23 mouse cellular contexts compared by ENCODE assay signal in the genomic region with DNA sequence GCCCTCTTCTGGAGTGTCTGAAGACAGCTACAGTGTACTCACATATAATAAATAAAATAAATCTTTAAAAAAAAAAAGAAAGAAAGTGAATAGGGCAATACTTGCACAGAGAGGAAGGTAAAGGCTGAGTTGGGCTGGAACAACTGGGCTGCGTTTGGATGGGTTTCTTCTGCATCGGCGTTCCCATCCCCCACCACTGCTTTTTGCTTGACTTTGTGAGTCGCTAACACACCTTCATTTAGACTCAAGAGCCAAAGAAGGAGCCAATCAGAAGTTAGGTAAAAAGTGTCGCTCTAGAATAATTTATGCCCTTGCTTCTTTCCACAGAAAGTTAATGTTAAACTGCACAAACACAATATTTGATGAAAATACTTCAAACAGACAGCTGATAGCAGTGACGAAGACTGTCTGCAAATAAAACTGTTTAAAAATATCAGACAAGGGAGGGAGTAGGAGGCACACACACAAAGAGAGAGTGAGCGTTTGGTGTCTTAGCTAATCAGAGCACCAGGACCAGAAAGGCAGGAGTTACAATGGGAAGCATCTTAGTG. TPM values are rescaled to one million over a fixed set of nuclear protein-coding genes. Genes with fewer than 3 reads are reported as not detected.
A peak's percentile ranks its signal among the peaks of the same experiment; 100 is the strongest.
DNase-seq lines count a peak whose midpoint lies in the region; ATAC-seq and TF ChIP-seq lines count a peak whose summit lies in the region.
"Had no signal": no experiment of that assay in that cellular context is flagged by ENCODE, and none has a peak within 500 bp of the region (broad histone marks: within the 10 kb centered on the region; RNA-seq: fewer than 3 reads in every experiment).

No protein-coding gene starts in this region.

- H3K4me3 ChIP-seq in liver, postnatal 0 days (ENCODE audit: low read depth, low read length), result no peak overlapping the region
- no peak overlapping the region for H3K4me3 ChIP-seq in ES-E14 (ENCODE audit: insufficient read depth in 1 of 2, low read depth in 1 of 2, low read length in 2 of 2, poor library complexity in 1 of 2, severe bottlenecking in 1 of 2)
- H3K4me3 ChIP-seq in heart, embryonic 12.5 days, result no peak overlapping the region
- H3K4me3 ChIP-seq: embryonic facial prominence, embryonic 13.5 days; embryonic facial prominence, embryonic 15.5 days; erythroblast, embryonic 14.5 days; forebrain, embryonic 10.5 days; forebrain, embryonic 12.5 days had no signal

- no peaks in the 10 kb centered on the region for H3K36me3 ChIP-seq in liver, postnatal 0 days (replicated peaks; ENCODE audit: insufficient read depth, low read length)
- no peaks in the 10 kb centered on the region; the same call in 1 of the 2 replicates for H3K36me3 ChIP-seq in ES-E14 (ENCODE audit: control insufficient read depth, insufficient read depth, low read length, poor library complexity, severe bottlenecking)
- no peaks in the 10 kb centered on the region for H3K36me3 ChIP-seq in heart, embryonic 12.5 days
- H3K36me3 ChIP-seq: embryonic facial prominence, embryonic 13.5 days; embryonic facial prominence, embryonic 15.5 days; forebrain, embryonic 10.5 days; forebrain, embryonic 12.5 days had no signal

- ATAC-seq in liver, postnatal 0 days, result peak; percentile 56
- no peak for ATAC-seq in heart, embryonic 12.5 days (ENCODE audit: insufficient number of reproducible peaks, low FRiP score)
- ATAC-seq: forebrain, embryonic 14.5 days; forebrain, embryonic 16.5 days had no signal

- H3K9ac ChIP-seq in liver, postnatal 0 days (replicated peaks), result no peak overlapping the region
- peak overlapping the region; percentile 45; the same call in 1 of the 2 replicates for H3K9ac ChIP-seq in ES-E14 (ENCODE audit: insufficient read depth, low read depth, low read length, poor library complexity, severe bottlenecking)
- H3K9ac ChIP-seq in heart, embryonic 12.5 days, result no peak overlapping the region
- H3K9ac ChIP-seq: embryonic facial prominence, embryonic 13.5 days; embryonic facial prominence, embryonic 15.5 days; forebrain, embryonic 12.5 days had no signal

- 66% methylated on average over 7 of the region's 7 CpGs for WGBS in liver, postnatal 0 days (ENCODE audit: insufficient replicate concordance)
- WGBS in heart, embryonic 12.5 days, result 76% methylated on average over 7 of the region's 7 CpGs

- no peak for TF ChIP-seq CTCF in liver, postnatal 0 days (IDR thresholded peaks at IDR 0.05; ENCODE audit: low read depth)

- H3K4me1 ChIP-seq in liver, postnatal 0 days (ENCODE audit: insufficient read depth), result 0 out of 2 replicates have a peak, but pooled peaks cover 4% of the 10 kb centered on the region
- H3K4me1 ChIP-seq in ES-E14 (ENCODE audit: control insufficient read depth in 2 of 2, insufficient read depth in 2 of 2, low read length in 2 of 2, poor library complexity in 1 of 2), result peaks cover 12 to 25% of the 10 kb centered on the region in 2 experiments
- peaks cover 21% of the 10 kb centered on the region for H3K4me1 ChIP-seq in heart, embryonic 12.5 days (replicated peaks)

- H3K27me3 ChIP-seq in liver, postnatal 0 days (ENCODE audit: insufficient read depth, low read length), result no peaks in the 10 kb centered on the region
- no peaks in the 10 kb centered on the region for H3K27me3 ChIP-seq in heart, embryonic 12.5 days (replicated peaks)
- H3K27me3 ChIP-seq: embryonic facial prominence, embryonic 13.5 days; embryonic facial prominence, embryonic 15.5 days; forebrain, embryonic 12.5 days had no signal

- no peak overlapping the region for H3K27ac ChIP-seq in liver, postnatal 0 days (ENCODE audit: low read depth)
- H3K27ac ChIP-seq in ES-E14 (ENCODE audit: insufficient read depth, low read depth, low read length, poor library complexity, severe bottlenecking), result peak overlapping the region; percentile 86; the same call in 1 of the 2 replicates
- no peak overlapping the region for H3K27ac ChIP-seq in heart, embryonic 12.5 days (ENCODE audit: poor library complexity, severe bottlenecking)
- H3K27ac ChIP-seq: embryonic facial prominence, embryonic 13.5 days; embryonic facial prominence, embryonic 15.5 days; forebrain, embryonic 10.5 days; forebrain, embryonic 12.5 days had no signal

- no peak for DNase-seq in liver, postnatal 0 days
- DNase-seq in liver (no peak), ES-E14 (ENCODE audit: low read depth, low spot score) (no peak), ZHBTc4 (ENCODE audit: low read depth, low spot score) (peak; percentile 60)
- no peak for DNase-seq in thymus, postnatal 4 days
- DNase-seq: adrenal gland, adult 2 months; adrenal gland, postnatal 10 days; adrenal gland, postnatal 25 days; cerebellum, adult 11 months; cerebellum, adult 18-20 months; cerebellum, adult 8-10 months; cerebellum, adult 9-11 months; cerebellum, postnatal 14 days; cerebellum, postnatal 36 days; embryo, embryonic 11 days had no signal

- no peak for TF ChIP-seq EP300 in liver, postnatal 0 days (IDR thresholded peaks at IDR 0.05; ENCODE audit: low read depth)

- H3K9me3 ChIP-seq in liver, postnatal 0 days (ENCODE audit: low read length), result no peaks in the 10 kb centered on the region
- H3K9me3 ChIP-seq in ES-E14 (ENCODE audit: control insufficient read depth, insufficient read depth, low read depth, low read length), result no peaks in the 10 kb centered on the region
- H3K9me3 ChIP-seq in heart, embryonic 12.5 days (replicated peaks), result no peaks in the 10 kb centered on the region
- H3K9me3 ChIP-seq: embryonic facial prominence, embryonic 13.5 days; embryonic facial prominence, embryonic 15.5 days; forebrain, embryonic 10.5 days; forebrain, embryonic 12.5 days had no signal

- peak overlapping the region; percentile 22 for H3K4me2 ChIP-seq in liver, postnatal 0 days (ENCODE audit: low read depth, low read length)
- no peak overlapping the region for H3K4me2 ChIP-seq in heart, embryonic 12.5 days
- H3K4me2 ChIP-seq: embryonic facial prominence, embryonic 13.5 days; embryonic facial prominence, embryonic 15.5 days; forebrain, embryonic 12.5 days had no signal

- in situ Hi-C loops in ES-E14 (cut with MboI; ENCODE audit: low sequenced_read_pairs in 2 of 2, unreplicated experiment in 2 of 2), result no loop called here

TF ChIP-seq in ES-E14, 5 proteins besides CTCF, POLR2A, EP300 and RAD21:
- TF ChIP-seq ZC3H11A (IDR thresholded peaks at IDR 0.05; ENCODE audit: borderline replicate concordance, low read depth, low read length), result no peak
- TF ChIP-seq HCFC1 (IDR thresholded peaks at IDR 0.05; ENCODE audit: borderline replicate concordance, insufficient read depth, low read length), result no peak
- TF ChIP-seq MAFK (IDR thresholded peaks at IDR 0.05; ENCODE audit: insufficient read depth, low read depth, low read length), result no peak
- TF ChIP-seq CHD2 (IDR thresholded peaks at IDR 0.05; ENCODE audit: low read depth, low read length), result no peak
- no peak for TF ChIP-seq ZNF384 (IDR thresholded peaks at IDR 0.05; ENCODE audit: low read depth, low read length)

RNA-seq across cellular contexts. Expression of gene Arl4d, which starts 17.1 kb away (rescaled TPM):
- polyA plus RNA-seq in liver, postnatal 0 days (2015; fragmentation: Nextera tagmentation; extraction: Ambion mirVana), result 3.4 and 4.1 TPM in 2 replicates
- total RNA-seq in ES-E14 (2012; rRNA removed), result 11.2 and 13.8 TPM in 2 replicates
- polyA plus RNA-seq in heart, embryonic 12.5 days (2016; fragmentation: Nextera tagmentation; extraction: Ambion mirVana), result 10.0 and 10.3 TPM in 2 replicates

RNA-seq across cellular contexts. Expression of gene Dhx8, which starts 50.2 kb away (rescaled TPM):
- polyA plus RNA-seq in liver, postnatal 0 days (2015; fragmentation: Nextera tagmentation; extraction: Ambion mirVana), result 10.2 and 12.9 TPM in 2 replicates
- total RNA-seq in ES-E14 (2012; rRNA removed), result 43.6 and 51.7 TPM in 2 replicates
- polyA plus RNA-seq in heart, embryonic 12.5 days (2016; fragmentation: Nextera tagmentation; extraction: Ambion mirVana), result 25.8 and 26.5 TPM in 2 replicates

RNA-seq across cellular contexts. Expression of gene Rdm1, which starts 55.5 kb away (rescaled TPM):
- polyA plus RNA-seq in liver, postnatal 0 days (2015; fragmentation: Nextera tagmentation; extraction: Ambion mirVana), result 7.4 and 8.4 TPM in 2 replicates
- 81.1 and 99.0 TPM in 2 replicates for total RNA-seq in ES-E14 (2012; rRNA removed)
- polyA plus RNA-seq in heart, embryonic 12.5 days (2016; fragmentation: Nextera tagmentation; extraction: Ambion mirVana), result 28.3 and 36.2 TPM in 2 replicates
